Mouse (Mus musculus): ENCODE results near the gene Il1r1.

DNA sequence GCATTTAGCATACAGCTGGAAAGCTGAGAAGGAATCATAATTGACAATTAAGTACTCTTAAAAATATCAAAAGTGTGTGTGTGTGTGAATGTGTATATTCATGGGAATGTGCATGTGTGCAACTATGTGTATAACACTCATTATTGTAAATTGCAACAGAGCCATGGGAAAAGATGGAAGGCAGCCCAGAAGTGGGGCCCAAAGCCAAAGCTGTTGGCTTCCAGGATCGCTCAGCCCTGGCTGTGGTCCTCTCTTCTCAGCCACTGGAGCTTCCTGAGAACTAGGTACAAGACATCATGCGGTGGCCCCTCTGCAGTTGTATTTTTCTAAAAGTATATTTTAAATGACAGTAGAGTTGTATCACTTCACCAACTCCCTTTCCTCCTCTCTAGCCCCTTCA is 44.0 kb upstream of the Il1r1 start:
- TF ChIP-seq CTCF (IDR thresholded peaks at IDR 0.05; ENCODE audit: borderline replicate concordance, extremely low read depth, insufficient read depth, insufficient read length) = no peak
- no peak for TF ChIP-seq POLR2A (IDR thresholded peaks at IDR 0.05; ENCODE audit: borderline replicate concordance, extremely low read depth, insufficient read depth, insufficient read length, poor library complexity, severe bottlenecking)

All from brain, embryonic 14.5 days (tissue).